Mouse (Mus musculus): Measurements from ENCODE around the gene Bcat2.

- TF ChIP-seq CTCF (IDR thresholded peaks at IDR 0.05; ENCODE audit: borderline replicate concordance, insufficient read depth, low read depth, low read length) (no peak), POLR2A (IDR thresholded peaks at IDR 0.05; ENCODE audit: borderline replicate concordance, insufficient read depth, low read length) (no peak)
Observed at GRCm38 (mm10) chr7:45565446-45565845, 4.5 kb upstream of the Bcat2 start.

All from cerebellum, adult 2 months (tissue).